Mouse (Mus musculus): ENCODE data around the gene Scn8a.

The Scn8a gene

DNA sequence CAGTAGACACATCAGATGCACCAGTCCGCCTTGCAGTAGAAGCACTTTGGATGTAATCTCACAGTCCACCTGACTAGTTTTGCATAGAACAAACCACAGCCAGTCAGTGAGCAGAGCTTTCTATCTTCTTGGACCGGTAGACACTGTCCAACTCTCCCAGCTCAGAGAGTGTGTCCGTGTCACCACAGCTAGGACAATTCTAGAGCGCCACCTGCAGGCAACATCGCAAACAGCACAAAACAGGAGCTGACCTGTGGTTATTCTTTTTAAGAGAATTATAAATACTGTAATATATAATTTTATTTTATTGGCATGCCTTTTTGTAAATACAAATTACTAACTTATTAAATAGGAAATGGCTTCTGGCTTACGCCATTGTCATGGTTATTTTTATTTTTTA, 173.0 kb downstream of the Scn8a start:
- peak; percentile 65 for DNase-seq (ENCODE audit: low read depth)

DNA sequence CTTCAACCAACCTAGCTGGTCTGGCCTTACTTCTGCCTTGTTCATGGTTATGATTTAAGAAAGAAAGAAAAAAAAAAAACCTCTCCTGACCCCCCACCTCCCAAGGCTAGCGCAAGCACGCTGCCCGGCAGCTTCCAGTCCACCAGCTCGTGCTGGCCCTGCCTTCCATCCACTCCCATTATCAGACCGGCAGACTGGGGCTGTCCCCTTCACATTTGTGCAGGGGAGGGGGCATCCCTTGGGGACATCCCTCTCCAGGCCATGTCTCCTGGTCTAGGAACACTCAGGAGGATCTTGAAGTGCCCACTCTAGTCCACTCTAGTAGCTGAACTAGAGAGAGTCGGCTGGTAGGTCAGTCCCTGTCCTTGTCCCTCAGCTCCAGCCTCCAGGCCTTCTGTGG, 174.9 kb downstream of the Scn8a start:
- DNase-seq (ENCODE audit: low read depth), result no peak

DNA sequence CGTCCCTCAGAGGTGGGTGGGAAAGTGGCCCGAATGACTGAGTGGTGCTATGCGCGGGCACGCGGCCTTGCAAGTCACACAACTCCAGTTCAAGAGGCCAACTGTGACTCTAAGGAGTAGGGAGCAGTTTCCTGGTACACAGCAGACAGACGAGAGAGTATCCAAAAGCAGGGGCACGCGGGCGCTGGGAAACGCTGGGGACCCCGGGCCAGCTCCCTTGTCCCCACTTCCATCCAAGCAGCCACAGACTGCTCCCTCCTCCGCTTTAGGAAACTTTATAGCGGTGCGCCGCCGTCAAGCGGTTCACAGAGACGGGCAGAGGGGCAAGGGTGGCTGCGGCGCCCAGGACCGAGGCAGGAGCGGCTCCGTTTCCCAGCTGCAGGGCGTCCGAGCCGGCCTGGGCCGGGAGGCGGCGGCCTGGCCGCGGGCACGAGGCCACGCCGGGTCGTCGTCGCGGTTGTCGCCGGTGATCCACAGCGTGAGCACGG, 176.4 kb downstream of the Scn8a start:
- no peak for DNase-seq (ENCODE audit: low read depth)

DNA sequence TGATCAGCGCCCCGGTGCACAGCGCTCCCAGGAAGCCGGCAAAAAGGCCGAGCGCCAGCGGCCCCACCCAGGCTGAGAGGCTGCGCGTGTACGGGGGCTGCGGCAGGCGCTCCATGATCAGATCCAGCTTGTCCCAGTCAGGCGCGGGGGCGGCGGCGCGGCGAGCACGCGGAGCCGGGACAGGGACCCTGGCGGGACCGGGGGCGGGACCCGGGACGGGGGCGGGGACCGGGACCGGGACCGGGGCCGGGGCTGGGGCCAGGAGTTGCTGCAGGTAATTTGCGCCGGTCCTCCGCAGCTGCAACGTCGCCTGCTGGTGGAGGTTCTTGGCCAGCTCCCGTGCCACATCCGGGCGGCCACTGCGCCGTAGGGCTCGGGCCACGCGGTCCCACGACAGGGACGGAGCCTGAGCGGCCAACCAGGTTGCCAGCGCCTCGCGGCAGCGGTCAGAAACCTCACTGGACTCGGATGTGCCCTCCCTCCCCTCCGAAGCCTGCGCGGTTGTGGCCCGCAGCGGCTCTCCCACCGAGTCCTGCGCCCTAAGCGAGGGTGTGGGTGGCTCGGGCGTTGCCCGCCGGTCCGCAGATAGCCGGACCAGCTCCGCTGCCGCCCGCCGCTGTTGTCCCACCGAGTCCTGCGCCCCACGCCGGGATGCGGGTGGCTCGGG, 177.0 kb downstream of the Scn8a start:
- no peak for DNase-seq (ENCODE audit: low read depth)

DNA sequence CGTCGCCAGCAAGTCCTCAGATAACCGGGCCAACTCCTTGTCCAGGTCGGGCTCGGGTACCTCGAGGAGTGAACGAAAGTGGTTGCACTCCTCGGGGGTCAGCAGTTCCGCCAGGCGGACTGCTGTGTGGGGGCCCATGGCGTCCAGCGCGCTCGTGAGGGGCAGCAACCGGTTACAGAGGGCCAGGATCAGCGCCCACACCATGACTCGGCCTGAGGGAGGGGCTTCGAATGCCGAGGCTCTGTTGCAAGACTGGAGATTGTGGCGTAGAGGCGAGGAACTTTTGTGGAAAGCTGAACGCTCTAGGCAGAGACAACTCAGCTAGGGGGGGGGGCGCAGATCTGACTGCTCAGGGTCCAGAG, 177.5 kb downstream of the Scn8a start, which contains the start of gene Gm47841:
Gene Gm47841 (minus strand): TSS at position 204 of the 362 bp plus-strand sequence.
- no peak for DNase-seq (ENCODE audit: low read depth)

DNA sequence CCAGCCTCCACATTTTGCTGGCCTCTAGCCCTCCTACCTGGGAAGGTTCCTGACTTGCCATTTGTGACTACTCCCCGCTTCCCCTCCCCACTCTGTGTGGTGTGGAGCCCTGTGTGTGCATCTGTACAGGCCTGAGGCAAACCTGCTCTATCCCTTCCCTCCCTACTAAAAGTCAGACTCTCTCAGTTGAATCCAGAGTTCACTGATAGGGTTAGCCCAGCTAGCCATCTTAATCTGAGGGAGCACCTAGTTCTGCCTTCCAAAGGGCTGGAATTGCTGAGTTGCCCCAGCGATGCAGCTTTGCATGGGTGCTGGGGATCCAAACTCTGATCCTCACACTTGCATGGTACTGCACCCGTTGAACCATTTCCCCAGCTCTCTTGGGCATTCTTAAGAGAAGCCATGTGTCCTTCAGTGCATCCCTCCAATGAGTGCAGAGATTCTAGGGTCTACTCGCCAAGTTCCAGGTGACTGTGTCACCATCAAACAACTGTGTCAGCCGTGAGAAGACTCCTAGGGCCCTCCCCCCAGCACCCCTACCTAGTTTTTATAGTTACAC, 178.8 kb downstream of the Scn8a start:
- no peak for DNase-seq (ENCODE audit: low read depth)

DNA sequence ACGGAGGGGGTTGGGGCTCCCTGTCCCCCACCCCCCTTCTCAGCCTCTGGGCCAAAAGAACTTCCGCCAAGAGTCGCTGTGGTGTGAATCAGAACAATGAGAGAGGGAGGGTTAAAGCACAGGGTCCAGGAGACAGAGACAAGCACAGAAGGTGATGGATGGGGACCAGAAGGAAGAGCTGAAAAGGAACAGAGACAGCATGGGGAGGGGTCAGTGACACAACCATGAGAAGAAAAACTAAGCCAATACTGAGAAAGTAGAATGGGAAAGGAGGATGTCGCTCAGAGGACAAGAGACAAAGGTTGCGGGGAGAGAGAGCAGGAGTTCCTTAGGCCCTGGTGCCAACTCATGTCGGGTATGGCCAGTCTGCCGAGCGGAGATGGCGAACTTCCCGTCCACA, 182.2 kb downstream of the Scn8a start:
- DNase-seq (ENCODE audit: low read depth), result no peak

DNA sequence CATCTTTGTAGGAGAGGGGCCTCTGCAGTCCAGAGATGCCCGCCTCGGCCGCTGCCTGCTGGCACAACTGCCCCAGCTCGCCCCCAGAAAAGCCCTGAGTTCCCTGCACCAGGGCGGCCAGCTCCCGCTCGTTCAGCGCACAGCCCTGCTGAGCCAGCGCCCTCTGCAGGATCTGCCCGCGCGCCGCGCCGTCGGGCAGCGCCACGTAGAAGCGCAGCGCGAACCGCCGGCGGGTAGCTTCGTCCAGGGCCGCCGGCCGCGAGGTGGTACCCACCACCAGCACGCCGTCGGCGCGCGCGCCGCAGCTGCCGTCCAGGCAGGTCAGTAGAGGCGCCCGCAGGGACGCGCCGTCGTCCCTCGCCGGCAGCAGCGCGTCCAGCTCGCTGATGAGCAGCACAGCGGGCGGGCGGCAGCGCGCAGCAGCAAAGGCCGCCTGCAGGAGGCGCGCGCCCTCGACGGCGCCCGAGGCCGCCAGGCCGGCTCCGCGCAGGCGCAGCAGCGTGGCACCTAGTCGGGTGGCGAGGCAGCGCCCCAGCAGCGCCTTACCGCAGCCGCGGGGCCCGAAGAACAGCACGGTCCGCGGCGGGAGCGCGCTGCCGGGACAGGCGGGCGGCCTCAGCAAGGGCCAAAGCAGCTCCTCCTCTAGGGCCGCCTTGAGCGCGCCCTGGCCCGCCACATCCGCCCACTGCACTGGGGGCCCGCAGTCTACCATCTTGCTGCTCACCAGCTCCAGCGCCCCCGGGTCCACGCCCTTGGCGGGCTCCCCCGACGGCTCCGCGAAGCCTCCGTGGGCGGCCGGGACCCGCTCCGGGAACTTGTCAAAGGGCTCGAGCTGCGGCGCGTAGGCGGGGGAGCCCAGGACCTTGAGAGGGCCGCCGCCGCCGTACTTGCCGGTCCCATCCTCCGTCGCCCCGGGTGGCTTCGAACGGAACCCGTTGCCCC, 183.2 kb downstream of the Scn8a start:
- no peak for DNase-seq (ENCODE audit: low read depth)

DNA sequence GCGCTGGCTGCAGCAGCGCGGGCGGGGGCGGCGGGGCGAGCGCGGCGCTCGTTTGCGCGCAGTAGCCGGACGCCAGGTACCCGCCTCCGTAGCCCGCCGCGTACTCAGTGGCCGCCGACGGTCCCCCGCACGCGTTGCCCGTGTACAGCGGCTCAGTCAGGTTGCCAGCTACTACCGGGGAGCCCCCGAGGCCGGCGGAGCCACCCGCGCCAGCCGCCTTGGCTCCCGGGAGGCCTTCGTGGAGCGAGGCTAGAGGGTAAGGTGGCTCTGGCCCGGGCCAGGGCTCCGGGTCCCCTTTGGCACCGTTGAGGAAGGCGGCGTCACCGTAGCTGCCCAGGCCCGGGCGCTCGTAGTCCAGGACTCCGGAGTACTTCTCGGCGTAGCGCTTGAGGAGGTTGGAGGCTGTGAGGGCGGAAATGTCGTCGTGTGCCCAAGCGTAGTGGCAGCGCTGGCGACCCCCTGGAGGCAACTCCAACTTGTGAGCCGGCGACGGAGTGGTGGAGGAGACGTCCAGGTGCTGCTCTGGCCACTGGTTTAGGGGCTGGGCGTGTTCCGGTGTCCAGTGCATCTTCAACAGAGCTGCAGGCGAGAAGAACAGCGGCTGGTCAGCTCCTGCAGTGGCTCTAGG, 184.3 kb downstream of the Scn8a start:
- no peak for DNase-seq (ENCODE audit: low read depth)

DNA sequence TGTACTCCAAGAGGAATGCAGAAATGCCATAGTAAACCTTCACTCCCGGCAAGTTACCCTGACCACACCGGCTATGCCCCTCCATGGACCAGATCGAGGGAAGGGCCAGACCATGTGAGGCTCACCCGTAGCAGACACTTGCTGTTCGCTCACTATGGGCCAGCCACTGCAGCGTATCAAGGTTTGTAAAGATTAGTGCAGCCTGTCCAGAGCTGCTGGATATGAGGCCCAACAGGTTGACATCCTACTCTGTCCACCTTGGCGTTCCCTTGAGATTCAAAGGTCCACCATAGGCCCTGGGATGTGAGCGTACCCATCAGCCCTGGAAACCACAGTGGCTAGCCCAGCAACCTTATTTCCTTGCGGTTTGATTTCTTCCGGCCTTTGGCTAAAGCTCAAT, 184.9 kb downstream of the Scn8a start:
- DNase-seq (ENCODE audit: low read depth), result no peak

DNA sequence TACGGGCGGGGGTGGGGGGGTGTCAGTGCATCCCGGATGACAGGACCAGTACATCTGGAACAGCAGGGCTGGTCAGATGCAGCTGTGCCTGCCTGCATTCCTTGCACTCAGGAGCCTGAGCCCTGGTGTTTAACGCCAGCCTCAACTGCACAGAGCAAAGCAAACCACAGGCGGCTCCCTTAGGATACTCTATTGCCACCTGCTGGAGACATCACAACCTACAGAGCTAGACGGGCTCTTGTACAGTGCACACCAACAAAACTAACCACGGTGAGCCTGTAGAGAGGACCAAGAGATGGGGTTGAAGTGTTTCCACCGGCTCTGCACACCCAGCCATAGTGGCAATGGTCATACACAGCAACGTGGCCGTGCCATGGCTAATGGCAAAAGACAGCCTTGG, 186.6 kb downstream of the Scn8a start:
- DNase-seq (ENCODE audit: low read depth), result peak; percentile 46

DNA sequence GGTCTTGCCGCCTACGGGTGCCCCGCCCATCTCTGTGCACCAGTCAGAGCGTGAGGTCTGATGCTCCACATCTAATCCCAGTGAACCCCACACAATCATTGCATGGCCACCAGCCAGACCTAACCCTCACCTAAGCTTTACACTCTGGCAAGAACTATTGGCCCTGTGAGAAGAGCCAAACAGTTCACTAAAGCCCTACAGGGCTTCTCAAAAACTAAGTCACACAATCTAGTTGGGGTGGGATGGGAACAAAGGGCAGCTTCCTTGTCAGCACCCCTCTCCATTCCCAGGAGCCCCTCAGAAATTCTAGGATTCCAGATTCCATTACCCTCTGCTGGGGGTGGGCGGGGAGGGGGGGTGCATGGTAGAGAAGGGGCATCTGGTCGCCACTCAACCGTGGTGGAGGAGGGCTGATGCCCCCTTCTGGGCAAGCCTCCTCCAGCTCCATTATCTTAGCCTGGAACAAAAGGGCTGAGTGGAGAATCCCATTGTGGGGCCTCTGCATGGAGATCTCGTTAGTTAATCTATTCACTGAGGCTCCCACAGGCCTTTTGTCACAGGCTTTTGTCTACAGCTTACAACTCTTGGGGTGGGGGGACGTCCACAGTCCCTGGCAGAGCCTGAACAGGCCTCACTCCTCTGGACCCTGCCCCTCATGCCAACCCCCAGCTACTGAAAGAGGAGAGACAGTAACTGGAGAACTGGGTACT, 190.1 kb downstream of the Scn8a start:
- no peak for DNase-seq (ENCODE audit: low read depth)

DNA sequence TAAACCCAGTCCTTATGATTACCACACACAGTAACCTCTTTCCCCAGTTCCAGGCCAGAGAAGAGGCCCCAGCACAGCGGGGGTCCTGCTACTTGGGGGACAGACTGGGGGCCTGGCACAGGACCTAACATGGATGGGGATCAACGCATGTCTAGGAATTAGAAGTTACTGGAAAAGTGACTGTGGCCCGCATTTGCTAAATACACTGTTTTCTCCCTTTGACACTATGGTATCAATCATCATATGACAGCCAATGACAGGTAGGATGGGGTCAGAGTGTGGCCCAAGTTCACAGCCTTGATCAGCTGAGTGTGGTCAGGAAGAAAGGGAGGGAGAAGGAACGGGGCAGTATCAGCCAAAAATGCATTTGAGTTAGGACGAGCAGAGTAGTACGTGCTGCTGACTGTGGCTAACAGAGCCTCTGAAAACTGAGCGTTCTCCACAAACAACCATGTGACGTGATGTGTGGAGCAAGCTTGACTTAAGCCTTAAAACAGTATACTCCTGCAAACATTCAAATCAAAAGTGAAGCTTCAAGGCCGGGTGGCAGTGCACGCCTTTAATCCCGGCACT, 190.7 kb downstream of the Scn8a start:
- no peak for DNase-seq (ENCODE audit: low read depth)

DNA sequence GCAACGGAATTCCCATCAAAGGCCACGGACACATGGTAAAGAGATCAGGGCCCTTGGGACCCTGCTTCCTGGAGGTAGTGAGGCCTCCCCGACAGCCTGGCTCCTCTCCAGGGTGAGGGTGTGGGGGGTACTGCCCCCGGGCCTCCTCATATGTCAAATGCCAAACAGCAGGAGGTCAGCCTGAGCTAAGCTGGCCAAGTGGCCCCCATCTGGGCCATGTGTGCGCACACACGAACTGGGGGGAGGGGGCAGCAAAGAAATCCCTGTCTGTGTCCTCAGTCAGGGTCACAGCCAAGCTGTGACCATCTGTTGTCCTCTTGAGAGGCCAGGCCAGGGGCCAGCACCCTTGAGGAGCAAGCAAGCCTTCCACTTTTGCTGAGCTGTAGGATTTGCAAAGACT, 195.4 kb downstream of the Scn8a start:
- DNase-seq (ENCODE audit: low read depth), result no peak

DNA sequence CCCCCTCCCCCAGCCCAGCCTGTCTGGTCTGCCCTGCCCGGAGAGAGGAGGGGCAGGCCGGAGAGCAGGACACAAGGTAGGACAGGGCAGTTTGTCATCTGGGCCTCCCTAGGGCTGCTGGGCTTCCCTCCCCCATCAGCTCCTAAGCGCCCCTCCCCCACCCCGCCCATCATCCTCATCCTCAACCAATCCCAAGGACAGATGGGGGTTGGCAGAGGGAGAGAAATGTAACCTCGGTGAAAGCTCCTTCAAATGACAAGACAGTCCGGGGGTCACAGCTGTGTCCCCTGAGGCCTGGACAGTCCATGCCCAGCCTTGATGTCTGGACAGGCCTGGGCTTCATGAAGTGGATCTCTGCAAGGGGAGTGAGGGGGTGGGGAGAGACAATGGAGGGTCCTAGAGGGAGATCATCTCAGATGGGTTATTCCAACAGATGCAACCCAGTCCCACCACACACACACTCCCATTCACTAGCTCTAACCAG, 196.7 kb downstream of the Scn8a start:
- DNase-seq (ENCODE audit: low read depth), result no peak

DNA sequence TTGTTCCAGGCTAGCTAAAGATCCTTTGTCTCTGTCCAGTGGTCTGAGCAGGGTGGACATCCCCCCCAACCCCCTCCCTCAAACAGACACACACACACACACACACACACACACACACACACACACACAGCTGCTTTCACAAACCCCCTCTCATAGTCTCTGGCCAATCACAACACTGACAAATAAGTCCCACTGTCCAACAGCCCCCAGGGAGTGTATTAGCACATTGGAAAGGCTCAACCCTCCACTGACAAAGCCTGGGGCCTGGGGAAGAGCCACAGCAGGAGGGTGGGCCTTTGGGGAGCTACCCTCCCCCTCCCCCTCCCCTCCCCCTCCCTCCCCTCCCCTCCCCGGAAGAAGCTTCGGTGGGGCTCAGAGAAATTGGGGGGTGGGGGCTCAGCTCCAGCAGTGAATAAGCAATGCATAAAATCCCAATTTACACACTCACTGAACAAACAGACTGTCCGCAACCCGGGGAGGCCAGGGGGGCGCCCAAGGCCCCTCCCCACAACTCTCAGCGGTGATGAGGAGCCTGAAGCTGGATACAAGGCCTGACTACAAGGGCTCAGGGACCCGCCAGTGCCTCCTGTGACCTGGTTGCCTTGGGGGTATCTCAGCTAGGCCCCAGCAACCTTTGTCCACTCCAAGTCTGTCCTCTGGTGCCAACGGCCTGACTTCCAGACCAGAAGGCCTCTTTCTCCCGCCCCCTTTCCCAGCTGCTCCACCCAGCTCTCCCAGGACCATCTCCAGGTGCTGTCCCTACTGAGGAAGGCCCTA, 197.4 kb downstream of the Scn8a start:
- no peak for DNase-seq (ENCODE audit: low read depth)

DNA sequence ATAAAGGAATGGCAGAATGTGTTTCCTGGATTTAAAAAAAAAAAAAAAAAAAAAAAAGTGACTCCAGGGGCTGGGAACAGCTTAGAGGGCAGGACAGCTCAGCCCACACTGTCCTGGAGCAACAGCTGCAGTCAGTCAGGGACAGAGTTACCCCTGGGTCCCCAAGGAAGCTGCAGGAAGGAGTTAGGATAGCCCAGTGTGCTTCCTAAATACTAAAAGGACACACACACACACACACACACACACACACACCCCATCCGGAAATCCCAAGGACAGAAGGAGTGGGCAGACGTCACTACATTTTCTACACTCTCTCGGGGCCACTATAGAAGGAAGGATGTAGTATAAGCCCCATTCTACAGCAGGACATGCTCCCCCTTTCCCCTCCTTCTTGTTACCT, 198.4 kb downstream of the Scn8a start:
- no peak for DNase-seq (ENCODE audit: low read depth)

DNA sequence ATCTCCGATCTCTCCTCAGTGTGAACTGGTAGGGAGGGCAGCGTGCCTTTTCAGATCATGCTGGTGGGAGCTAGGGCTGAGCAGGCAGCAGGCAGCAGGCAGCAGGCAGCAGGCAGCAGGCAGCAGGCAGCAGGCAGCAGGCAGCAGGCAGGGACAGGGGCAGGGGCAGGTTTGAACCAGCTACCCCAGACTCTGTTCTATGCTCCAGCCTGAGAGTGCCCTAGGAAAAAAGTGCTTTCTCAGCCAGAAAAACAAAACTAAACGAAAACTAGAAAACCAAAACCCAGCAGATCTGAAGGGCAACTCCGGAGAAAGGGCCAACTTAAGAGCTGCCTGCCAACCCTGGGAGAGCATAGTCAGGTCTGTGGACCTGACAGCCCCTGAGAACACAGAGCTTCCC, 199.0 kb downstream of the Scn8a start:
- no peak for DNase-seq (ENCODE audit: low read depth)

DNA sequence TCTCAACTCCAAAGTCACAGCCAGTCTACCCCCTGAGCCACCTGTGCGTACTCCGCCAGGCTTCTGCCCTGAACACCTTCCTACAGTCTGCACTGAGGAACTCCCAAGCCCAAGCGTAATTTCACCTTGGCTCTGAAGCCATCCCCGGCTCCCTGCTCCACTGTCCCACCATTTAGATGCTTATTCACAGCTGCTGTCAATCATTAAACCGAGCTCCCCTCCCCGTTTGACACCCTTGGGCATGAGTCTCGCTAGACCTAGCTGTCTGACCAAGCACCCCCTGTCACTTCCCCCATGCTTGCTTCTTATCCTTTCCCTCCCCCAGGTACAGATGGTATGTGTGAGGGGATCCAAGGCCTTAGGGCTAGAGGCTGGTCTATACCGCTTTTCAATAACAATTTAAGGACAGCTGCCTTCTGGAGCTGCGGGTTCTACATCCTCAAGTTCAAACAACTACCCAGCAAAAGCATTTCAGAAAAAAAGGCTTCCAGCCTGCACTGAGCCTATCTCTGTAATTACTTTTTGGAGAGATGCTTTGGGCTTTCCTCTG, 200.1 kb downstream of the Scn8a start:
- DNase-seq (ENCODE audit: low read depth), result no peak

DNA sequence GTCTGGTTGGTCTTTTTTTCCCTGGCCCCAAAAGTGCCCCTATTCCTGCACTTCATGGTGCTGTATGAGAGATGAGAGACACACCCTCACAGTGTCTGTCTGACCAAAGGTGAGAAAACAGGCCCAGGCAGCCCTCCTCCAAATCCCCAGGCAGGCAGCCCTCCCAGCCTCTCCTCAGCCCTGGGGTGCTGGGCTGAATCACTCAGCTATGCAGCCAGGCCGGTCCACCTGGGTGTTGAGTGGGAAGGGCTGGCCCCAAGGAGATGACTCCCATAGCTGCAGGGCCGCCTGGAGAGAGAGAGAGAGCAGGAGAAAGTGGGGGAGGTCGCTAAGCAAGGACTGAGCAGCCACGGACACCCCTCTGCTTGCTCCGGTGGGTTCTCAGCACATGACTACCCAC, 201.1 kb downstream of the Scn8a start:
- no peak for DNase-seq (ENCODE audit: low read depth)
